Mouse (Mus musculus): Measurements from ENCODE around the gene Zc3h6. TPM values are rescaled to one million over a fixed set of nuclear protein-coding genes. Genes with fewer than 3 reads are reported as not detected.
A peak's percentile ranks its signal among the peaks of the same experiment; 100 is the strongest.

Zc3h6 gene
- total RNA-seq, 2 experiments from 2014 or later: 0.82 to 1.9 TPM

DNA sequence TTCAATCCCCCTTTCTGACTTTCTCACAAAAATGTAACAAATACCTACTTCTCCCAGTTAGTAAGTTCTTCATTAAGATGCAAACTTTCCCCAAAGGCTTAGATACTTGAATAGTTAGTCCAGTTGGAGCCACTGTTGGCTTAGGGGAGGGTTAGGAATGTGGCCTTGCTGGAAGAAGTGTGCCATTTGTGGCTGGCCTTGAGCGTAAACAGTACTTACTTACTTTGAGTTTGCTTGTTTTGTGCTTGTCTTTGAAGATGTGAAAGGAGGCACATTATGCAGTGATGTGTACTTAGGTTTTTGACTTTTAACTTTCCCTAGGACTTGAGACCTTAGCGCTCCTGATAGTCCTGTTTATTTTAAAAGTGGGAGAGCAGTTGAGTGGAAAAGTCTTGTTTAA is 52.9 kb downstream of the Zc3h6 start:
- no peak for ATAC-seq (replicated peaks; ENCODE audit: poor library complexity, severe bottlenecking)

DNA sequence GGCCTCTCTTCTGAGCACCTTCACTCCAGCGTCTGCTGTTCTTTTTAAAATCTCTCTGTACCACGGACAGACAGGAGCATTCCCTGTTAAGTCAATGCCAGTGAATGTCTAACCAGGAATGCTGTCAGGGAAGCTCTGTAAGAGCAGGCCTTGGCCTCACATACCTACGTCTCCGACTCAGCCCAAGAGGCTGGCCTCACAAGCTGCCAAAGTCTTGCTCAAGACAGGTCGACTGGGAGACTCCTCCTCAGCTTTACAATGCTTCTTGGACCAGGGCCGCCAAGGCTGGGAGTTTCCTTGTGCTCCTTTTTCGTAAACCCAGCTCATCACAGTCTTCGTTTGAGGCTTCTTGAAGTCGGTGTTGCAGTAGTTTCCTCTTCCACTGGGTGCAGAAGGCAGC is 57.6 kb downstream of the Zc3h6 start:
- ATAC-seq (replicated peaks; ENCODE audit: poor library complexity, severe bottlenecking): no peak

DNA sequence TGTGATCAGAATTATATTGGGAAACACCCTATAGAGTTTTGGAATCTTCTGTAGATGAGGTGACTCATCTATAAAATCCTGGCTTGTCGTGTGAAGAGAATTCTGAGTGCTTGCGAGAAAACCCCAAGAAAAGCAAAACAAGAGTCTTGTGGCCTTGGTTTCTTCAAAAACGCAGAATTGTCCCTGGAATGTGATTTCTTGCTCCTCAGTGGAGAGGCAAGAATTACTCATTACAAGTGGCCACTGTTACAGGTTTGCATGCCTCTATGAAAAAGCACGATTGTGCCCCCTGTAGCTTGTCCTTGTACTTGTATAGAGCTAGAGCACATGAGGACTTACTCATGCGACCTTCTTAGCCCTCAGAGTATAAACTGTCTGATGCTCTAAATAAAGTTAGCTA is 68.2 kb downstream of the Zc3h6 start:
- no peak for ATAC-seq (replicated peaks; ENCODE audit: poor library complexity, severe bottlenecking)

DNA sequence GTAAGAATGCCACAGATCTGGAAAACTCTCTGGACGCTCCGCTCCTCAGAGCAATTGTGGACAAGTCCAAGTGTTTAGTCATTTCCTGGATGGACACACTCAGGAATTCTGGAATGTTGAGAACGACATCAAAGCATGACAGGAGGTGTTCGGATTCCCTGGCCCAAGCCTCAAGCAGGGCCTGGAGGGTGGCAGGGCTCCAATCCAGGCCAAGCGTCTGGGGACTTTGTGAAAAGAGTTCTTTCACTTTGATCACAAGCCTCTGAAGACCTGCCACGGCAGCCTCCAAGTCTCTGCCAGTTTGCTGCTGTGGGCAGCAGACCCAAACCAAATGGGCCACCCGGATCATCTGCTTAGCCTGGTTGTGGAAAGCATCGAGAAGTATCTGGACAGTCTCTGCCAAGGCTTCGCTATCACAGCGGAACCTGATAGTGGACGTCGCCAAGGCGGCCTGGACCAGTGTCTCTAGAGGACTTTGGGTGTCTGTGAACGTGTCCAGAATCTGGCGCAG is 71.3 kb downstream of the Zc3h6 start:
- ATAC-seq (replicated peaks; ENCODE audit: poor library complexity, severe bottlenecking): no peak

GRCm38 (mm10) chr2:129038937-129039631 is 71.9 kb downstream of the Zc3h6 start:
- ATAC-seq (replicated peaks; ENCODE audit: poor library complexity, severe bottlenecking): peak; percentile 24

- peak; percentile 87 for ATAC-seq (replicated peaks; ENCODE audit: poor library complexity, severe bottlenecking)
These were observed 73.4 kb downstream of the Zc3h6 start for GRCm38 (mm10) chr2:129040567-129040966.

- no peak for ATAC-seq (replicated peaks; ENCODE audit: poor library complexity, severe bottlenecking)
These were observed 79.1 kb downstream of the Zc3h6 start for GRCm38 (mm10) chr2:129046172-129046845.

GRCm38 (mm10) chr2:129046846-129047196 is 79.6 kb downstream of the Zc3h6 start:
- ATAC-seq (replicated peaks; ENCODE audit: poor library complexity, severe bottlenecking): no peak

DNA sequence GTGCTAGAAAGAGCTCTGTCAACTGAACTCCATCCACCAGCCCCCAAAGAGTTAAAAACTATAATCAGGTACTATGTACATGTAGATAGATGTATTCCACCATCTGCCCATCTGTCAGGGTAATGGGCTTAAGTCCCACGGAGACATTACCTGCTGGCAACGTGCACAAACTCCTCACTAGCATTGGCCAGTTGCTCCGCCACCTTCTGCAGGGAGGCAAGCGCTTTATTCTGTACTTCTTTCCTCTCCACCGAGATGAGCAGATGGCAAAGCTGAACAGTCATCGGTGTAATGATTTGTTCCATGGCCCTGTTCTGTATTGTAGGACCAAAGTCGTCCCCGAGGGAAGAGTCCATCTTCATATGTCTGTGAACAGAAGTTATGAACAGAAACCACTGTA is 80.6 kb downstream of the Zc3h6 start, which contains the start of gene Vinac1:
Gene Vinac1, minus strand, starts transcription at position 362 of the 400 bp plus-strand sequence.
- ATAC-seq (replicated peaks; ENCODE audit: poor library complexity, severe bottlenecking): no peak

- ATAC-seq (replicated peaks; ENCODE audit: poor library complexity, severe bottlenecking): no peak
These were observed 85.3 kb downstream of the Zc3h6 start for GRCm38 (mm10) chr2:129052451-129052983.

DNA sequence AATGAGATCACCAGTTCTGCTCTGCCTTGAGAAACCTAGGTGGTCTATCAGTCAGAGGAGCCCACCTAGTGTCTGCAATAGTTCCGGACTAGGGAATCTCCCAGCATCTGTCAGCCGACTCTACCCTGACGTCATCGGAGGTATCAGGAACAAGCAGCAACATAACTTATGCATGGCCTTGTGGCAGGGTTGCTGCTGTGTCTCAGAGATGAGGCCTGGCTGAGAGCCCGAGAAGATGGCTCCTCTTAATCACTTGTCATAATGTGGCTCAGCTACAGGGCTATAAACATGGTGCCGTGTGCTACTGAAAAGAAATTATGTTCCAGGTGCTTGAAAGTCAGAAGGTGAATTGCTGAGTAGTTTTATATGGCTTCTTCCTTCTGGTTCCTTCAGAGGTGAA is 88.5 kb downstream of the Zc3h6 start:
- ATAC-seq (replicated peaks; ENCODE audit: poor library complexity, severe bottlenecking): no peak

- peak; percentile 48 for ATAC-seq (replicated peaks; ENCODE audit: poor library complexity, severe bottlenecking)
These were observed 89.4 kb downstream of the Zc3h6 start for GRCm38 (mm10) chr2:129056597-129056996.

GRCm38 (mm10) chr2:129057256-129057655 is 90.1 kb downstream of the Zc3h6 start:
- ATAC-seq (replicated peaks; ENCODE audit: poor library complexity, severe bottlenecking): no peak

DNA sequence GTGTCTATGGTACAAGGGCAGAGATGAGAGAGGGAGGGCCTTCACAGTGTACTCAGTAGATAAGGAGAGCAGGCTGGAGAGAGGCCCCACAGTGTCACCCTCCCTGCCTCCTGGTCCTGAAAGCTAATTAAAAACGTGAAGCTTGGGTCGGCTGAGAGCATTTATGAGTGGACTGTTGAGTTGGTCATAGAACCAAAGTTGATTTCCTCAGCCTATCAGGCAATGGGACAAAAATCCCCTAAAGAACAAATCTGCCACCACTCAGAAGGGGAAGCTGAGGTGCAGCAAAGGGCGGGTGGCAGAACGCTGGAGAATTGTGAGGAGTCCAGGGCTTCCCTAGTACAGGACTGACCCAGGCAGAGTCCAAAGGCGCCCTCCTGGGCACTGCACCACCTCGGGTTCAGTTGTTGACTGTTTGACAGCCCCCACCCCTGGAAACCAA is 90.7 kb downstream of the Zc3h6 start:
- ATAC-seq (replicated peaks; ENCODE audit: poor library complexity, severe bottlenecking): no peak

GRCm38 (mm10) chr2:129061456-129062059 is 94.4 kb downstream of the Zc3h6 start:
- ATAC-seq (replicated peaks; ENCODE audit: poor library complexity, severe bottlenecking): no peak

- ATAC-seq (replicated peaks; ENCODE audit: poor library complexity, severe bottlenecking): peak; percentile 88
These were observed 98.5 kb downstream of the Zc3h6 start, which contains the start of gene Ttl for GRCm38 (mm10) chr2:129065437-129066282. Ttl (plus strand) TSS chr2:129065942.

DNA sequence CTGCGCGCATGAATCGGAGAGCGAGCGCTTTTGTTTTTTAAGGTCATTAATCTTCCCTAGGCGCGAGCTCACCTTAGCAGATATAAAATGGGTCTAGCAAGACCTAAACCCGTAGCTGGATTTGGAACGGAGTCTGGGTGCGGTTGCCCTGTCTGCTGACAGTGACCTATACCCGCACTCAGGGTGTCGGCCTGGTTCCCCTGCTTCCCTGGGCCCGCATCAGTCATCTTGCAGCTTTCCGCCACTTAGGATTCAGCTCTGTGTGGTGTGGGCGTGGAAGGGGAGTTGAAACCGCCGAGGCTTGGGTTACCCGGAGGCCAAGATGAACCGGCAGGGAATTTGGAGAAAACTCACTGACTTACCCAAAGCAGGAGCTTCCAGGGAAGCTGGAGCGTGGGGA is 99.1 kb downstream of the Zc3h6 start:
- peak; percentile 85 for ATAC-seq (replicated peaks; ENCODE audit: poor library complexity, severe bottlenecking)
